Mouse (Mus musculus) brain, embryonic 14.5 days (tissue): ENCODE results near the gene Aaed1.

Experiments used
- CTCF ChIP-seq: fragments of 200-500 bp; IDR thresholded peaks from 2 replicates; pipeline ENCODE4 v1.5.1; 2012; ENCODE audit warnings: inconsistent platforms, mild to moderate bottlenecking, moderate library complexity, borderline replicate concordance; ENCODE audit not compliant: insufficient read depth, insufficient read length; ENCODE audit errors: extremely low read depth
- POLR2A ChIP-seq: fragments of 200-500 bp; IDR thresholded peaks from 2 replicates; pipeline ENCODE4 v1.6.1; 2012; ENCODE audit warnings: mild to moderate bottlenecking, inconsistent platforms, borderline replicate concordance; ENCODE audit not compliant: poor library complexity, insufficient read depth, insufficient read length, severe bottlenecking; ENCODE audit errors: extremely low read depth

DNA sequence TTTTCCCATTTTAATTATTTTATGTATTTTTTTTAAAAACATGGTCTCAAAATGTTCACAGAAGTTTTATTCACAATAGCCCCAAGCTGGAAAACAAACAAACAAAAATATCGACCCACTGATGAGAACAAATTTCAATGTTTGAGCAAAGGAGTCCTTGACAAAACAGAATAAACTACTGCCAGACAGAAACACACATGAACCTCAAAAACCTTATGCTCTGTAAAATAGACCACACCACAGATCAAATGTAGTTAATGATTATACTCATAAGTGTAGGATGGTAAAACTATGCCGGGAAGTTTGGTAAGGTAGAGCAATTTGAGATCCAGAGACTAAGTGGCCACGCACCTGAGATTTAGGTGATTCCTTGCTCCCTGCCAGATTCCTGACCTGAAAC is 20.6 kb upstream of the Aaed1 start:
- TF ChIP-seq CTCF (no peak), POLR2A (no peak)
